Mouse (Mus musculus) midbrain, embryonic 15.5 days (tissue): ENCODE results near the gene D330020A13Rik. TPM values are rescaled to one million over a fixed set of nuclear protein-coding genes. Genes with fewer than 3 reads are reported as not detected.
"Not testable (repeated sequence)": the region's sequence is repeated elsewhere in the genome, so short reads cannot be mapped to it uniquely, and the experiment has no call there.

Experiments used
- ATAC-seq: fragments of 200-750 bp; cut with Nextera tagmentation; replicated peaks from 2 replicates; pipeline ENCODE4 v1.8.0; 2017; ENCODE audit warnings: moderate TSS enrichment
- H3K27ac ChIP-seq: fragments of 300-500 bp; sonication (generic); 2 replicates; pipeline ENCODE4 v1.5.1; 2015; ENCODE audit warnings: mild to moderate bottlenecking, inconsistent platforms
- H3K27me3 ChIP-seq: fragments of 300-500 bp; sonication (generic); replicated peaks from 2 replicates; pipeline ENCODE4 v1.6.1; 2015; ENCODE audit warnings: inconsistent platforms
- H3K36me3 ChIP-seq: fragments of 300-500 bp; sonication (generic); replicated peaks from 2 replicates; pipeline ENCODE4 v1.6.1; 2015; ENCODE audit warnings: inconsistent platforms
- H3K4me1 ChIP-seq: fragments of 300-500 bp; sonication (generic); 2 replicates; pipeline ENCODE4 v1.6.1; 2015; ENCODE audit warnings: inconsistent platforms
- H3K4me2 ChIP-seq: fragments of 300-500 bp; sonication (generic); 2 replicates; pipeline ENCODE4 v1.6.1; 2015; ENCODE audit warnings: inconsistent platforms, mild to moderate bottlenecking, moderate library complexity
- H3K4me3 ChIP-seq: fragments of 300-500 bp; sonication (generic); 2 replicates; pipeline ENCODE4 v1.5.1; 2015; ENCODE audit warnings: mild to moderate bottlenecking, inconsistent platforms
- H3K9ac ChIP-seq: fragments of 300-500 bp; sonication (generic); 2 replicates; pipeline ENCODE4 v1.6.1; 2015; ENCODE audit warnings: mild to moderate bottlenecking, inconsistent platforms
- H3K9me3 ChIP-seq: fragments of 300-500 bp; sonication (generic); 2 replicates; pipeline ENCODE4 v1.6.1; 2016; ENCODE audit warnings: inconsistent platforms
- WGBS: fragments of 180-500 bp; shearing (Covaris S2); methylation state at CpG from one replicate; pipeline ENCODE4 v1.1.7; 2015; ENCODE audit warnings: mixed read lengths; 5-methylcytosine and 5-hydroxymethylcytosine counted together
- polyA plus RNA-seq: library from polyadenylated mRNA; unstranded; fragments of >200 nt; fragmentation: Nextera tagmentation; extraction: Ambion mirVana; gene quantifications from 2 replicates; pipeline ENCODE4 v1.2.1, GENCODE M21; 2015

Gene D330020A13Rik
- polyA plus RNA-seq, 1 experiment from 2014 or later = not detected

DNA sequence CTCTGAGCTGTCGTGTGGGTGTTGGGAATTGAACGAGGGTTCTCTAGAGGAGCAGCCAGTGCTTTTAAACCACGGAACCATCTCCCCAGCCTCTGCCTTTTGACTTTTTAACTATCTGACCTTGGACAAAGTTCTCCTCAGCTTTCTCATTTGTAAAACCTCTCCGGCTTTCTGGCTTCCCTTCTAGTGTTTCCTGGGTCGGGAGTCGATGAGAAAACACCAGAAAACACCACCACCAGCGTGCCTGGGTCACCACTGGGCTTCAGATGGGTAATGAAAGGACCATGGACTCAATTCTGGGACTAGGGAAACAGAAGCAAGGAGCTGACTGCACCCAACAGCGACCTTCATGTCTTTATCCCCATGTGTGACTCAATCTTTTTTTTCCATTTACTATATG is 20.0 kb upstream of the D330020A13Rik start:
- no peak for ATAC-seq

GRCm38 (mm10) chr6:120274887-120275286 is 19.3 kb upstream of the D330020A13Rik start:
- Histone ChIP-seq H3K36me3 (no peaks in the 10 kb centered on the region), H3K27ac (no peak overlapping the region), H3K4me1 (no peaks in the 10 kb centered on the region), H3K9ac (no peak overlapping the region), H3K4me3 (no peak overlapping the region), H3K27me3 (no peaks in the 10 kb centered on the region), H3K4me2 (no peak overlapping the region), H3K9me3 (no peaks in the 10 kb centered on the region)
- 67% methylated on average over 4 of the region's 4 CpGs for WGBS
- no peak for ATAC-seq

More for the DNA sequence above, 20.0 kb upstream of the D330020A13Rik start:
- Histone ChIP-seq H3K9ac (no peak overlapping the region), H3K27me3 (no peaks in the 10 kb centered on the region), H3K4me3 (no peak overlapping the region), H3K4me2 (no peak overlapping the region), H3K27ac (no peak overlapping the region), H3K4me1 (no peaks in the 10 kb centered on the region), H3K9me3 (no peaks in the 10 kb centered on the region), H3K36me3 (no peaks in the 10 kb centered on the region)
- WGBS = 87% methylated on average over 8 of the region's 8 CpGs

GRCm38 (mm10) chr6:120275301-120275700 is 18.9 kb upstream of the D330020A13Rik start:
- H3K36me3 ChIP-seq = no peaks in the 10 kb centered on the region
- no peak for ATAC-seq
- H3K27ac ChIP-seq = no peak overlapping the region
- H3K4me2 ChIP-seq = no peak overlapping the region
- no peak overlapping the region for H3K9ac ChIP-seq
- no peaks in the 10 kb centered on the region for H3K4me1 ChIP-seq
- no peaks in the 10 kb centered on the region for H3K9me3 ChIP-seq
- no peaks in the 10 kb centered on the region for H3K27me3 ChIP-seq
- 62% methylated on average over 6 of the region's 6 CpGs for WGBS
- no peak overlapping the region for H3K4me3 ChIP-seq

DNA sequence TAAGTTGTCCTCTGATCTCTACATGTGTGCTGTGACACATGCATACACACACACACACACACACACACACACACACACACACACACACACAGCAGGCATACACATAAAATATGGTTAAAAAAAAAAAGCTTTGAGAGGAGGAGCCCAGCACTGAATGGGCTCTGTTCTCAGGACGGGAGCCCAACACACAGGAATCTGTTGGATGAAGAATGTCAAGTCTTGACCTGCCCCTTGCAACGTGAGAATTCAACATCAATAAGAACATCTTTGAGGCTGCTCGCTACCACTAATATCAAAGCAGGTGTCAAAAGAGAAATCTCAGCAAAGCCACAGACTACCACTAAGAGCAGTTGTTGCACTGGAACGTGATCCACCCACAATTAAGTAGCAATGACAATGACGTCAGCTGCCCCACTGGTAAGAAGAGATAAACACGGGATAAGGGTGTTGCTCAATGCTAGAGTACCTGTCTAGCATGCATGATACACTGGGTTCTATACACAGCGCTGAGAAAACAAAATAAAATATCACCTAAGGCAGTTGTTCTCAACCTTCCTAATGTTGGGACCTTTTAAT is 17.2 kb upstream of the D330020A13Rik start:
- Histone ChIP-seq H3K4me1 (no peaks in the 10 kb centered on the region), H3K36me3 (no peaks in the 10 kb centered on the region), H3K4me2 (no peak overlapping the region), H3K9me3 (no peaks in the 10 kb centered on the region), H3K27ac (no peak overlapping the region), H3K9ac (no peak overlapping the region), H3K4me3 (no peak overlapping the region), H3K27me3 (no peaks in the 10 kb centered on the region)
- 84% methylated on average over 7 of the region's 7 CpGs for WGBS
- ATAC-seq = no peak

DNA sequence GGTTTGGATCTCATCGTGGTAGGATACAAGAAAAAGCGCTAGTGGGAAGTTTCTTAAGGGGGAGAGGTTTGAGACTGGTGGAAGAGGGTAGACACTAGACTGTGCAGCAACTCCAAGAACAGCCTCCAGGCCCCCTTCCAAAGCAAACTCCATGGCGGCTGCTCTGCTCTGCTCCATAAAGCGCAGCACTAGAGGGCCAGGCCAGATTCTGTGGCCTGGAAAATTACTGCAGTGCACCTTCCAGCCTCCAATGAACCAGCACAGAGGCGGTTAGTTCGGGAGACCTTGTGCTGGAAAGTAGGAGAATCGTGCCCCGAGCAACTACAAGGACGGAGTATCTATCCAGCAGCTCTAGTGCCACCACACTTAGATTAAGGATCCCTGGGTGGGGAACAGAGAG is 6.9 kb upstream of the D330020A13Rik start:
- Histone ChIP-seq H3K9me3 (no peaks in the 10 kb centered on the region), H3K36me3 (no peaks in the 10 kb centered on the region), H3K9ac (no peak overlapping the region), H3K4me3 (no peak overlapping the region), H3K27me3 (no peaks in the 10 kb centered on the region), H3K27ac (no peak overlapping the region), H3K4me1 (no peaks in the 10 kb centered on the region), H3K4me2 (no peak overlapping the region)
- no peak for ATAC-seq
- 88% methylated on average over 9 of the region's 9 CpGs for WGBS

- no peaks in the 10 kb centered on the region for H3K9me3 ChIP-seq
- H3K4me2 ChIP-seq = no peak overlapping the region
- no peak overlapping the region for H3K9ac ChIP-seq
- no peaks in the 10 kb centered on the region for H3K4me1 ChIP-seq
- no peaks in the 10 kb centered on the region for H3K36me3 ChIP-seq
- no peak overlapping the region for H3K4me3 ChIP-seq
- no peak overlapping the region for H3K27ac ChIP-seq
- WGBS = 53% methylated on average over 7 of the region's 7 CpGs
- peaks cover 8% of the 10 kb centered on the region; the same call in 1 of the 2 replicates for H3K27me3 ChIP-seq
- ATAC-seq = no peak
These were observed 5.6 kb upstream of the D330020A13Rik start for GRCm38 (mm10) chr6:120288541-120288940.

DNA sequence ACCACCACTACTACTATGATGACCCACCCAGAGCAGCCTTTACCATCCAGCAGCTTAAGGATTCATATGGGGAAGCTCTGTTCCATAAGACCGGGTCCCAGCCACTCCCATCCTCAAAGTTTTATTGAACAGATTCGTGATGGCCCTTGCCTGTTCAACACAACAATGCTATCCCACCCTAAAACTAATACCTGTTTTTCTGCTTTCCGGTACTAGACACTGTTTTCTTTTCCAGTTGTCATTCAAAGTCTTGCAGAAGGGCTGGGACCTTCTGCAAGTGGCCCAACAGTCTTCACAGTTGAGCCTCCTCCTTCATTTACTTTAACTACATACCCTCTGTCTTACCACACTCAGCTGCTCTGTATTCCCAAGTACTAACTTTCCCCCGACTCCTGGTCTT is 4.7 kb upstream of the D330020A13Rik start:
- peaks cover 14% of the 10 kb centered on the region for H3K27me3 ChIP-seq
- no peak overlapping the region for H3K4me3 ChIP-seq
- H3K36me3 ChIP-seq = no peaks in the 10 kb centered on the region
- ATAC-seq = no peak
- H3K27ac ChIP-seq = no peak overlapping the region
- no peaks in the 10 kb centered on the region for H3K9me3 ChIP-seq
- 0 out of 2 replicates have a peak, but pooled peaks cover 5% of the 10 kb centered on the region for H3K4me1 ChIP-seq
- no peak overlapping the region for H3K9ac ChIP-seq
- WGBS = 82% methylated on average over 4 of the region's 4 CpGs
- H3K4me2 ChIP-seq = no peak overlapping the region

- peaks cover 8% of the 10 kb centered on the region; the same call in 1 of the 2 replicates for H3K4me1 ChIP-seq
- no peaks in the 10 kb centered on the region for H3K9me3 ChIP-seq
- no peak for ATAC-seq
- H3K36me3 ChIP-seq = no peaks in the 10 kb centered on the region
- no peak overlapping the region for H3K9ac ChIP-seq
- WGBS = 94% methylated on average over 7 of the region's 7 CpGs
- no peak overlapping the region for H3K4me2 ChIP-seq
- H3K27me3 ChIP-seq = peaks cover 14% of the 10 kb centered on the region
- H3K27ac ChIP-seq = no peak overlapping the region
- no peak overlapping the region for H3K4me3 ChIP-seq
These were observed 2.7 kb upstream of the D330020A13Rik start for GRCm38 (mm10) chr6:120291396-120292009.

GRCm38 (mm10) chr6:120294785-120295133 is 595 bp downstream of the D330020A13Rik start:
- ATAC-seq = peak; percentile 79
- under 1% methylated on average over 16 of the region's 16 CpGs for WGBS
- Histone ChIP-seq H3K4me3 (peak overlapping the region; percentile 86), H3K36me3 (no peaks in the 10 kb centered on the region), H3K4me2 (peak overlapping the region; percentile 100), H3K9ac (peak overlapping the region; percentile 65), H3K27me3 (peaks cover 14% of the 10 kb centered on the region), H3K27ac (no peak overlapping the region), H3K4me1 (peaks cover 8% of the 10 kb centered on the region; the same call in 1 of the 2 replicates), H3K9me3 (no peaks in the 10 kb centered on the region)

DNA sequence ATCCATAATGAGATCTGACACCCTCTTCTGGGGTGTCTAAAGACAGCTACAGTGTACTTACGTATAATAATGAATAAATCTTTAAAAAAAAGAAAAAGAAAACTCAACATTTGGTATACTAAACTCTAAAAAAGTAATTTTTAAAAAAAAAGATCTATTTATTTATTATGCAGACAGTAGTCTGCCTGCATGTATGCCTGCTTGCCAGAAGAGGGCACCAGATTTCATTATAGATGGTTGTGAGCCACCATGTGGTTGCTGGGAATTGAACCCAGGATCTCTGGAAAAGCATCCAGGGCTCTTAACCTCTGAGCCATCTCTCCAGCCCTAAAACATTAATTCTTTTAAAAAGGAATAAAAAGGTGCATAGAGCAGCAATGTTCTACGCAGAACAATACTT is 2.4 kb downstream of the D330020A13Rik start:
- H3K4me1 ChIP-seq, H3K4me3 ChIP-seq, H3K36me3 ChIP-seq, H3K4me2 ChIP-seq, H3K27ac ChIP-seq, H3K9me3 ChIP-seq, ATAC-seq, H3K9ac ChIP-seq: not testable (repeated sequence)
- whole genome bisulfite sequencing = 96% methylated on average over 2 of the region's 2 CpGs
- H3K27me3 ChIP-seq = peaks cover 14% of the 10 kb centered on the region

DNA sequence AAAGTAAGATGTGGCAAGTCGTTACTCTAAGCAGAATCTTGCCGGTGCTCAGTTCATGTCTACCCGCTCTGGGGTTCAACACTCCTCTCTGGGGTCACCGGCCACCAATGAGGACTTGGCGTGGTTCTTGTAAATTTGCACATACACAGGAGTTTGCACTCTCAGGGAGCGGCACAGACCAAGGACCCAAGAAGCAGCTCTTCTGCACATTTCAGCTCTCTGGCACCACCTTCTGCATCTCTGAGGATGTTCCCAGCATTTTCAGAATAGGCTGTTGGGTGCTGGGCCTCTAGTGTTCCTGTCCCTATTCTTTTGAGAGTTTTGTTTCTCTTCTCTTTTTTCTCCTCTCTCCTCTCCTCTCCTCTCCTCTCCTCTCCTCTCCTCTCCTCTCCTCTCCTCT is 7.0 kb downstream of the D330020A13Rik start:
- WGBS = 36% methylated on average over 6 of the region's 6 CpGs
- H3K36me3 ChIP-seq = no peaks in the 10 kb centered on the region
- 0 out of 2 replicates have a peak, but pooled peaks have one; percentile 58 for ATAC-seq

GRCm38 (mm10) chr6:120302755-120303316 is 8.7 kb downstream of the D330020A13Rik start:
- H3K9ac ChIP-seq = no peak overlapping the region
- H3K9me3 ChIP-seq = no peaks in the 10 kb centered on the region
- ATAC-seq = no peak
- no peak overlapping the region for H3K27ac ChIP-seq
- peak overlapping the region; percentile 32 for H3K4me2 ChIP-seq
- H3K36me3 ChIP-seq = no peaks in the 10 kb centered on the region
- no peak overlapping the region for H3K4me3 ChIP-seq
- WGBS = 28% methylated on average over 16 of the region's 16 CpGs
- no peaks in the 10 kb centered on the region for H3K27me3 ChIP-seq
- H3K4me1 ChIP-seq = no peaks in the 10 kb centered on the region

More for the DNA sequence above, 7.0 kb downstream of the D330020A13Rik start:
- Histone ChIP-seq H3K27me3 (no peaks in the 10 kb centered on the region), H3K27ac (no peak overlapping the region), H3K4me3 (no peak overlapping the region), H3K9ac (no peak overlapping the region), H3K4me1 (no peaks in the 10 kb centered on the region), H3K9me3 (no peaks in the 10 kb centered on the region), H3K4me2 (no peak overlapping the region)
